Mouse (Mus musculus) hindbrain, embryonic 13.5 days (tissue): ENCODE data around the gene Rfx1. TPM values are rescaled to one million over a fixed set of nuclear protein-coding genes. Genes with fewer than 3 reads are reported as not detected.

ENCODE experiments used
- ATAC-seq: fragments of 200-750 bp; cut with Nextera tagmentation; 2 replicates; pipeline ENCODE4 v1.8.0; 2017; ENCODE audit warnings: moderate TSS enrichment; ENCODE audit not compliant: low FRiP score
- H3K27ac ChIP-seq: fragments of 300-500 bp; sonication (generic); 2 replicates; pipeline ENCODE4 v1.5.1; 2015; ENCODE audit warnings: inconsistent platforms, mild to moderate bottlenecking, moderate library complexity
- H3K27me3 ChIP-seq: fragments of 300-500 bp; sonication (generic); 2 replicates; pipeline ENCODE4 v1.6.1; 2015; ENCODE audit warnings: mild to moderate bottlenecking, inconsistent platforms
- H3K36me3 ChIP-seq: fragments of 300-500 bp; sonication (generic); 2 replicates; pipeline ENCODE4 v1.6.1; 2015; ENCODE audit warnings: mild to moderate bottlenecking, inconsistent platforms
- H3K4me1 ChIP-seq: fragments of 300-500 bp; sonication (generic); replicated peaks from 2 replicates; pipeline ENCODE4 v1.6.1; 2015; ENCODE audit warnings: inconsistent platforms
- H3K4me2 ChIP-seq: fragments of 300-500 bp; sonication (generic); 2 replicates; pipeline ENCODE4 v1.6.1; 2015; ENCODE audit warnings: inconsistent platforms, mild to moderate bottlenecking, moderate library complexity
- H3K4me3 ChIP-seq: fragments of 300-500 bp; sonication (generic); 2 replicates; pipeline ENCODE4 v1.5.1; 2015; ENCODE audit warnings: mild to moderate bottlenecking, inconsistent platforms
- H3K9ac ChIP-seq: fragments of 300-500 bp; sonication (generic); 2 replicates; pipeline ENCODE4 v1.6.1; 2015; ENCODE audit warnings: mild to moderate bottlenecking, inconsistent platforms
- H3K9me3 ChIP-seq: fragments of 300-500 bp; sonication (generic); 2 replicates; pipeline ENCODE4 v1.6.1; 2016; ENCODE audit warnings: inconsistent platforms
- WGBS: fragments of 180-500 bp; shearing (Covaris S2); methylation state at CpG from one replicate; pipeline ENCODE4 v1.1.7; 2015; 5-methylcytosine and 5-hydroxymethylcytosine counted together
- polyA plus RNA-seq: library from polyadenylated mRNA; unstranded; fragments of >200 nt; fragmentation: Nextera tagmentation; extraction: Ambion mirVana; gene quantifications from 2 replicates; pipeline ENCODE4 v1.2.1, GENCODE M21; 2015

The Rfx1 gene
- polyA plus RNA-seq, 1 experiment from 2014 or later, result 7.8 TPM

DNA sequence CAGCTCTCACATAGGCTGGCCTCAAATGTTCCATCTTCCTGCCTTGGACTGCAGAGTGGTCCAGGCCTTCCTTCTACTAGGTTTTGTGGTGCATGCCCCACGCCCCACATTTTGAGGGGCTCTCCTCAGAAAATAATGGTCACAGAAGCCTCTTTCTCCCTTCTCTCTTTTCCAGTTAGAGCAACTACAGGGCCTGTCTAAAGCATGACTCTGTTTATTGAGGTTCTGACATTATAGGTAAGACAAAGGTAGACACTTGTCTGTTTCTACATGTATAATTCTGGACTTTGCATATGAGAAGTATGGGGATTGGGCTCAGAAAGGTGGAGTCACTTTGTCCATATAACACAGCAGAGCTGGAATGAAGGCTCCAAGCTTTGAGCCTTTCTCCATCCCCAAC, 1.6 kb upstream of the Rfx1 start, which contains the start of gene Gm10643:
TSS of gene Gm10643 (minus strand) at position 101 of the 400 bp plus-strand sequence.
- H3K4me2 ChIP-seq, result peak within 1 kb of the TSS; percentile 80
- H3K27me3 ChIP-seq, result no peaks in the 10 kb centered on the region
- H3K36me3 ChIP-seq, result no peaks in the 10 kb centered on the region
- peaks cover 30% of the 10 kb centered on the region for H3K4me1 ChIP-seq
- H3K4me3 ChIP-seq, result peak within 1 kb of the TSS; percentile 88
- peak within 1 kb of the TSS; percentile 88 for H3K27ac ChIP-seq
- peak within 1 kb of the TSS; percentile 76 for H3K9ac ChIP-seq
- 96% methylated on average over 1 of the region's 1 CpGs for WGBS
- no peaks in the 10 kb centered on the region for H3K9me3 ChIP-seq
- no peak for ATAC-seq

DNA sequence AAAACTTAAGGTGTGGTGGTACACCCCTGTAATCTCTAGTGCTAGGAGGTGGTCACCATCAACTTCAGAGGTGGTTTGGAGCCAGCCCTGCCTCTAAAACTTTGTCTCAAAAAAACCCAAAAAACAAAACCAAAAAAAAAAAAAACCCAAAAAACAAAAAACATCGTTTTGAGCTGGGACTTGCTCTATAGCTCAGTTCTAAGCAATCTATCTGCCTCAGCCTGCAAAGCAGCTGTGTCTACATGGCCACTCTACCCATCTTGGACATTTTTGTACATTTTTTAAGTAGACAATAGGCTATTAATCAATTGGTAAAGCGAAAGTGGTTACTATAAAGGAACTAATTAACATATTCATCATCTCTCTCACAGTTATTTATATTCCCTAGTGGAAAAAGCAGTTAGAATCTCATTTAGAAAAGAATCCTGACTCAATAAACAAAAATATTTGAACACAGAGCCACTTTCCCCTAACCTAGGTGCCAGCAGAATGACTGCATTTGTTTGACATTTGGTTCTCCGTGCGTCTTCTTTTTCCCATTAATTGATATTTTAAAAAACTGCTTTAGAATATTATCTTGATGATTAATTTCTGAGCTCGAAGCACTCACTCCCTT, 1.1 kb upstream of the Rfx1 start:
- H3K9me3 ChIP-seq, result no peaks in the 10 kb centered on the region
- peak overlapping the region; percentile 80 for H3K4me2 ChIP-seq
- no peaks in the 10 kb centered on the region for H3K36me3 ChIP-seq
- peak overlapping the region; percentile 88 for H3K4me3 ChIP-seq
- 23% methylated on average over 5 of the region's 5 CpGs for WGBS
- H3K4me1 ChIP-seq, result peaks cover 35% of the 10 kb centered on the region
- peak overlapping the region; percentile 88 for H3K27ac ChIP-seq
- H3K27me3 ChIP-seq, result no peaks in the 10 kb centered on the region
- peak overlapping the region; percentile 76 for H3K9ac ChIP-seq
- no peak for ATAC-seq

DNA sequence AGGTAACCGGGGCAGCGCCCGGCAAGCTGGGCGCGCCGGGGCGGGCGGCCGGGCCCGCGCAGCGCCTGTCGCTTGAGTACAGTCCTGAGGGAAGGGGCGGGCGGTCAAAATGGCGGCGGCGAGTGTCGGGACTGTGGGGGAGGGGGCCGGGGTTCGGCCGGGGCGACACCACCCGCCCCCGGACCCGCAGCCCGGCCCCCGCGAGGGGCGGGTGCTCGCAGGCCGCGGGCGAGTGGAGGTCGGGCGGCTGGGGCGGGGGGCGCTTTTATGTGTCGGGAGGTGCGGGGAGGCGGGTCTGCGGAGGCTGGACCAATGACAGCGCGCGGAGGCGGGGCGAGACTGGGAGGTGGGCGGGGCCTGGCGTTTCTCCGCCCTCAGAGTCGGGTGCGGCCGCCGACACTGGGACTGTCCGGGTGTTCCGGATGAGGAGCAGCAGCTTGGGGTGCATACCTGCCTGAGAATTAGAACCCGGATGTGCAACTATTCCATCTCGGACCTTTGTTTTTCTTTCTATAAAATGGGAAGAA, 476 bp downstream of the Rfx1 start:
- peak overlapping the region; percentile 85 for H3K9ac ChIP-seq
- peak overlapping the region; percentile 97 for H3K27ac ChIP-seq
- H3K4me2 ChIP-seq, result peak overlapping the region; percentile 54
- H3K27me3 ChIP-seq, result no peaks in the 10 kb centered on the region
- under 1% methylated on average over 46 of the region's 58 CpGs for WGBS
- ATAC-seq, result peak; percentile 74
- peak overlapping the region; percentile 88 for H3K4me3 ChIP-seq
- peaks cover 48% of the 10 kb centered on the region for H3K4me1 ChIP-seq
- H3K36me3 ChIP-seq, result no peaks in the 10 kb centered on the region
- H3K9me3 ChIP-seq, result no peaks in the 10 kb centered on the region

DNA sequence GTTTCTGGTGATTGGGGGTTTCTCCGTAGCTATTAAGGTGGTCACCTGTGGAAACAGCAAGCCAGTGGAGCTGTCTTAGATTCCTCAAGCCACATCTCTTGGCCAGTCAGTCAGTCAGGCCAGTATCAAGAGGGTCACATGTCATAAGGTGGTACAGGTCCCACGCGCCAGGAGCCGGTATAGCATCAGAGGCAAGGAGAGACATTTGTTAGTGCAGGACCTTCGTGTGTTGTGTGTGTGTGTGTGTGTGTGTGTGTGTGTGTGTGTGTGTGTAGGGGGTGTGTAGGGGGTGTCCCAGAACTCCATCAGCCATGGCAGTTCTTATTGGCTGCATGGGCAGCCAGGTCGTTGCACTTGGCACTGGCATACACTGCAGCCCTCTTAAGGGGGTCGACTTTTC, 1.3 kb downstream of the Rfx1 start:
- Histone ChIP-seq H3K4me3 (peak overlapping the region; percentile 88), H3K36me3 (no peaks in the 10 kb centered on the region), H3K27ac (no peak overlapping the region), H3K9me3 (no peaks in the 10 kb centered on the region), H3K9ac (peak overlapping the region; percentile 85), H3K4me2 (peak overlapping the region; percentile 54), H3K4me1 (peaks cover 56% of the 10 kb centered on the region), H3K27me3 (no peaks in the 10 kb centered on the region)
- no peak for ATAC-seq
- WGBS, result 90% methylated on average over 7 of the region's 7 CpGs

DNA sequence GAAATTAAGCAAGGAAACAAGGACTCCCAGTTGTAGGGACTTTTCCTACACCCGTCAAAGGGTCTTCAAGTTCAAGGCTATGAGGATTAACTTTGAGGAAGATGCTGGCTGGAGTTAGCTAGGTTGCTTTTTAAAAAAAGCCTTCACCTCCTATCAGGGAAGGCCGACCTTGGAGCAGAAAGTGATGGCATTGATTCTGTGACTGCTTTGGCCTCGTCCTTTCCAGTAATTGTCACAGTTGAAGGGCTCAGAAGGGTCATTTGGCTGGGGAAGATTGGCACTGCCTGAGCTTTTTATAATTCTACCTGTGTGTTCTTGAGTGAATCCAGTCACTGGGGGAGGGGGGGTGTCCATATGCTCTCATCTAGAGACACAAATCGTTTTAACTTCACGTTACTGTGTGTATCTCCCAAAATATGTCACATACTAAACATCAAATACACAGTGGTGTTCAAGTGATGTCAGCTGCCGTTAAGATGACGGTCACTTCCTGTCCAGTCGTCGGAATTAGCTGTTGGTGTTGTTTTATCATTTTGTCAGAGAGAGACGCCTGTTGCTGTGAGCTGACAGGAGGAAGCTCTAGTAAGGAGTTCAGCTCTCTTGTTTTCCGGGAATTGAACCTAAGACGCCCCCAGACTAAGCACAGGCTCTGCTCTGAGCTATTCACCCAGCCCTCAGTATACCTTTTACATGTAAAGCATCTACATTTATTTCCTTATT, 1.8 kb downstream of the Rfx1 start:
- peak overlapping the region; percentile 54 for H3K4me2 ChIP-seq
- H3K9ac ChIP-seq, result 0 out of 2 replicates have a peak overlapping the region, but pooled peaks have one; percentile 85
- H3K27ac ChIP-seq, result no peak overlapping the region
- no peak overlapping the region for H3K4me3 ChIP-seq
- H3K27me3 ChIP-seq, result no peaks in the 10 kb centered on the region
- no peak for ATAC-seq
- no peaks in the 10 kb centered on the region for H3K36me3 ChIP-seq
- WGBS, result 81% methylated on average over 12 of the region's 12 CpGs
- peaks cover 62% of the 10 kb centered on the region for H3K4me1 ChIP-seq
- H3K9me3 ChIP-seq, result no peaks in the 10 kb centered on the region

DNA sequence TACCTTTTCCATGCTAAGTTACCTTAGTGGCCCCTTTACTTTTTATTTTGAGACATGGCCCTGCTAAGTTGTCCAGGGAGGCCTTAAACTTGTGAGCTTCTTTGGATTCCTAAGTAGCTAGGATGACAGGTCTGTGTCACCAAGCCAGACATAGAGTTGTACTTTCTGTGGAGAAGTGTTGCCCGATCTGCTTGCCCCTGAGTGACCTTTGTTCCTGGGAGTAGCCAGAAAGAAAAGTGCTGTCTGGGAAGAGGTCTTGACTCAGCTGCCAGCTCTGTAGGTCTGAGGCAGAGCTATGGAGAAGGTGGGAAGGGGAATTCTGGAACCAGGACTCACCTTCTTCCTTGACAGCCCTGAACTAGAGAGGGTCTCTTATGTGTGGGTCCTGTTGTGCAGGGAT, 2.5 kb downstream of the Rfx1 start:
- H3K9ac ChIP-seq, result peak overlapping the region; percentile 14; the same call in 1 of the 2 replicates
- 50% methylated on average over 1 of the region's 1 CpGs for WGBS
- no peak overlapping the region for H3K4me2 ChIP-seq
- H3K4me1 ChIP-seq, result peaks cover 69% of the 10 kb centered on the region
- peaks cover 2% of the 10 kb centered on the region; the same call in 1 of the 2 replicates for H3K36me3 ChIP-seq
- peak overlapping the region; percentile 27; the same call in 1 of the 2 replicates for H3K27ac ChIP-seq
- H3K4me3 ChIP-seq, result no peak overlapping the region
- no peaks in the 10 kb centered on the region for H3K9me3 ChIP-seq
- ATAC-seq, result no peak
- no peaks in the 10 kb centered on the region for H3K27me3 ChIP-seq

DNA sequence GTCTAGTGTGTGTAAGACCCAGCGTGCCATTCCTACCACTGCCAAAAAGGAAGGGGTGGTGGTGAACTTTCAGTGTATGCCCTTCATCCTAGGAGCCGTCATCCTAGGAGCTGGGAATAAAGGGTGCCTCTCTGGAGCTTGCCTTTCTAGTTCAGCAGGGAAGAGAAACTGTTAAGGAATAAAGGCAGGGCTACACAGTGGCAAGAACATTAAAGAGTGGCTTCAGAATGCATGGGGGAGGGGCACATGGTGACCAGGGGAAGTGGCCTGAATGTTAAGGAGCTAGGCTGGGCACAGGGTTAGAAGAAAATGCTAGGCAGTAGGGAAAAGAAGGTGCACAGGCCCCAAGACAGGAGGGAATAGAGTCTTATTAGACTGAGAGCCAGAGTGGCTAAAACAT, 3.1 kb downstream of the Rfx1 start:
- Histone ChIP-seq H3K9ac (peak overlapping the region; percentile 14; the same call in 1 of the 2 replicates), H3K27me3 (no peaks in the 10 kb centered on the region), H3K4me2 (no peak overlapping the region), H3K36me3 (peaks cover 7% of the 10 kb centered on the region; the same call in 1 of the 2 replicates), H3K4me3 (no peak overlapping the region), H3K27ac (peak overlapping the region; percentile 27), H3K4me1 (peaks cover 73% of the 10 kb centered on the region), H3K9me3 (no peaks in the 10 kb centered on the region)
- ATAC-seq, result no peak
- WGBS, result 58% methylated on average over 2 of the region's 2 CpGs

DNA sequence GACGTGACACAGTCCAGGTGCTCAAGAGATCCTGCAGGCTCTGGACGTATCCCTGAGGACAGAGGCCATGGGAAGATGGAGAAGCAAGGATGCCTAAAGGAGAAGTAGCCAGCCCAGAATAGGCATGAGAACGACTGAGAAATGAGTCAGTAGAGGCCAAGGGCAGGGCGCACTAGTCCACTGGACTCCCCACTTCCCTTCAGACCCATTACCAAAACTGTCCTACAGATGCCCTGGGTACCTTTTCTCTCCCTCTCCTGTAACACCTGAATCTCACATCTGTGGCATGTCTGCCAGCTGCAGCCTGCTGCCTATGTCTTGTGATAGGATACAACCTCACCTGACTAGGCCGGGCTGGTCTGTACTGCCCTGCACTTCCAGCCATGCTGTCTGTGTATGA, 3.6 kb downstream of the Rfx1 start:
- H3K27ac ChIP-seq, result 0 out of 2 replicates have a peak overlapping the region, but pooled peaks have one; percentile 27
- H3K9ac ChIP-seq, result no peak overlapping the region
- 87% methylated on average over 5 of the region's 5 CpGs for WGBS
- H3K9me3 ChIP-seq, result no peaks in the 10 kb centered on the region
- peaks cover 12% of the 10 kb centered on the region for H3K36me3 ChIP-seq
- no peak overlapping the region for H3K4me3 ChIP-seq
- no peak overlapping the region for H3K4me2 ChIP-seq
- H3K27me3 ChIP-seq, result no peaks in the 10 kb centered on the region
- H3K4me1 ChIP-seq, result peaks cover 73% of the 10 kb centered on the region
- ATAC-seq, result no peak

DNA sequence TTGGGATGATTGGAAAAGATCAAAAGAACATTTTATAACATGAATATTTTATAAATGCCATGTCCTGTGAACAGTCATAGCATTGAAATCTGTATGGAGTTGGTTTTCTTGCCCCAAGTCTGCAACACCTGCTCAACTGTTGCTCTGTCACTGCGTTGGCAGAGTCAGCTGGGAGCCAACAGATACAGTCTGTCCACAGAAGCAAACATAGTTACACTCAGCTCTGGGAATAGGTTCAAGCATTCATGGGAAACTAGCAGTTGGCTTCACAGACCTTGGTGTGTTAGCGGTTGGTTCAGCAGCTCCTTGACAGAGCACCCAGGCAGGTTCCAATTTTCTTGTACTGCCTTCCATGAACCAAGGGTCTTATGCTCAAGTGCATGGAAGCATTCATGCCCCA, 4.0 kb downstream of the Rfx1 start:
- no peak overlapping the region for H3K4me3 ChIP-seq
- ATAC-seq, result no peak
- no peak overlapping the region for H3K9ac ChIP-seq
- H3K36me3 ChIP-seq, result peaks cover 16% of the 10 kb centered on the region
- 85% methylated on average over 2 of the region's 2 CpGs for WGBS
- H3K27ac ChIP-seq, result no peak overlapping the region
- H3K4me1 ChIP-seq, result peaks cover 73% of the 10 kb centered on the region
- no peaks in the 10 kb centered on the region for H3K27me3 ChIP-seq
- no peaks in the 10 kb centered on the region for H3K9me3 ChIP-seq
- H3K4me2 ChIP-seq, result no peak overlapping the region

DNA sequence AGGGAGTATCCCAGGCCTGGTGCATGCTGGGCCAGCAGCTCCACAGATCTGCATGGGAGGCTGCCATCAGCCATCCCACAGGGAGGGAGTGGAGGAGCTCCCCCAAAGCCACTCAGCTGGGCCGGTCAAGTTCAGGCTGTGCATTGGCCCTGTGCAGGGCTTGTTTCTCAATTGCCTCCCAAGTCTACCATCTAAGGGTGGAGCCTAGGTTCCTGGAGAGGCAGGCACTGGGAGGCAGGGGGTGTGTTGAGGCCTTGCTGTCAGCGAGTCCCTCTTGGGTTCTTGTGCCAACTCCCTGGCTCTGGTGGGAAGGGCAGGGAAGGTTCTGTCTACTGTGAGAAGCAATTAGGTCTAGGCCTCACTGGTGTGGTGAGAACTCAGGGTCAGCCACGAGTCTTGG, 5.3 kb downstream of the Rfx1 start:
- 0 out of 2 replicates have a peak overlapping the region, but pooled peaks have one; percentile 77 for H3K27ac ChIP-seq
- 79% methylated on average over 3 of the region's 3 CpGs for WGBS
- H3K4me3 ChIP-seq, result no peak overlapping the region
- peak overlapping the region; percentile 39; the same call in 1 of the 2 replicates for H3K9ac ChIP-seq
- ATAC-seq, result no peak
- peaks cover 72% of the 10 kb centered on the region for H3K4me1 ChIP-seq
- peaks cover 28% of the 10 kb centered on the region for H3K36me3 ChIP-seq
- no peaks in the 10 kb centered on the region for H3K9me3 ChIP-seq
- H3K4me2 ChIP-seq, result no peak overlapping the region
- H3K27me3 ChIP-seq, result no peaks in the 10 kb centered on the region

DNA sequence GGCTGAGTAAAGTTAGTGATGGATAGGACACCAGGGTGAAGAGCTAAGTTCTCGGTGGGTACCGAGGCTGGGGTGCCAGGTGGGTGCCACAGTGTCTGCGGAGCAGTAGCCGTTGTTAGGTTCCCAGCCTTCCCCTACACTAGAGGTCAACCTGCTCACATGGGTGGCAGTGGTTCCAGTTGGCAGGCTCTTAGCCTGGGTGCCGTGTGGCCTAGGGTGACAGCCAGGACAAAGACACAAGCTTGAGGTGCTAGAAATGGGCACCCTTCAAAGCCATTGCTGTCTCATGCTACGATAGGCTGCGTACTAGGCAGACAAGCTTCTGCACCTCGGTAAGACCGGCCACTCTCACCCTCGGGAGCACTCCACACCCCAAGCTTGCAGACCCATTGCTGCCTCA, 5.7 kb downstream of the Rfx1 start:
- Histone ChIP-seq H3K9me3 (no peaks in the 10 kb centered on the region), H3K27ac (peak overlapping the region; percentile 77; the same call in 1 of the 2 replicates), H3K36me3 (peaks cover 32% of the 10 kb centered on the region), H3K4me3 (no peak overlapping the region), H3K4me2 (no peak overlapping the region), H3K27me3 (no peaks in the 10 kb centered on the region), H3K4me1 (peaks cover 72% of the 10 kb centered on the region), H3K9ac (peak overlapping the region; percentile 39; the same call in 1 of the 2 replicates)
- no peak for ATAC-seq
- 90% methylated on average over 10 of the region's 10 CpGs for WGBS

DNA sequence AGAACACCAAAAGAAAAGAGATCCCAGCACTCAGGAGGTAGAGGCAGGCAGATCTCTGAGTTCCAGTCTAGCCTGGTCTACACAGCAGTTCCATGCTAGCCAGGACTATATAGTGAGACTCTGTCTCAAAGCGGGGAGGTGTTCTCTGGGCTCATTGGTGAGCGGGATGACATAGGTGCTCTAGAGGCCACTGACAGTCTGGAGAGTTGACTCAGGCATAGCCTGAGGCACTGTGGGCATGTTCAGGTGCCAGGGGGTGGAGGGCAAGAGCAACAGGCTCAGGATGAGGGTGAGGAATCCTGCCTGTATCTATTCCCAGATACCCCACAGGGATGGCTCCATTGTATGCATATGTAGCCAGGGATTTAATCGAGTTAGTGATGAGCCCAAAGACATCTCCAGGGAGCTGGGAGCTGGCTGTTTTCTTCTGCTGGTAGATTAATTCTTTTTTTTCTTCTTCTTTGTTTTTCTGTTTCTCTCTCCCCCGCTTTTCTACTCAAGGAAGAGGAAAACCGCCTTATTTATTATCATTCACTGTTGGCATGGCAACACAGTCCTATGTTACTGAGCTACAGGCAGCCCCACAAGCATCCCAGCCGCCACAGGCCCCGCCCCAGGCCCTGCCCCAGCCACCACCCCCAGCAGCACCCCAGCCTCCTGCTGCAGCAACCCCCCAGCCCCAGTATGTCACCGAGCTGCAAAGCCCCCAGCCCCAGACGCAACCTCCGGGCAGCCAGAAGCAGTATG, 6.8 kb downstream of the Rfx1 start:
- Histone ChIP-seq H3K4me3 (no peak overlapping the region), H3K4me2 (peak overlapping the region; percentile 19), H3K9ac (peak overlapping the region; percentile 56), H3K9me3 (no peaks in the 10 kb centered on the region), H3K4me1 (peaks cover 62% of the 10 kb centered on the region), H3K27ac (peak overlapping the region; percentile 77), H3K36me3 (peaks cover 37% of the 10 kb centered on the region), H3K27me3 (no peaks in the 10 kb centered on the region)
- 34% methylated on average over 10 of the region's 10 CpGs for WGBS
- ATAC-seq, result peak; percentile 41
